Mouse (Mus musculus) testis, adult 2 months (tissue): ENCODE data around the gene Ednrb.

Experiments
- CTCF ChIP-seq: fragments of 200-500 bp; IDR thresholded peaks from 2 replicates; pipeline ENCODE4 v1.5.1; 2012; ENCODE audit warnings: low read depth, mild to moderate bottlenecking, inconsistent platforms, low read length, moderate library complexity; ENCODE audit not compliant: control insufficient read depth, insufficient read depth, insufficient replicate concordance
- POLR2A ChIP-seq: fragments of 200-500 bp; IDR thresholded peaks from 2 replicates; pipeline ENCODE4 v1.6.1; 2012; ENCODE audit warnings: low read depth, mild to moderate bottlenecking, inconsistent platforms, low read length, moderate library complexity; ENCODE audit not compliant: control insufficient read depth

GRCm38 (mm10) chr14:103882943-103883342, 38.7 kb upstream of the Ednrb start:
- no peak for TF ChIP-seq CTCF
- no peak for TF ChIP-seq POLR2A
